Mouse (Mus musculus): ENCODE measurements around the gene Rheb.
"Not testable (repeated sequence)": the region's sequence is repeated elsewhere in the genome, so short reads cannot be mapped to it uniquely, and the experiment has no call there.

The Rheb gene

GRCm38 (mm10) chr5:24792961-24793360 is 49.5 kb downstream of the Rheb start:
- DNase-seq (ENCODE audit: low read depth, low spot score) = no peak

GRCm38 (mm10) chr5:24782957-24783356 is 59.5 kb downstream of the Rheb start:
- DNase-seq (ENCODE audit: low read depth, low spot score) = no peak

DNA sequence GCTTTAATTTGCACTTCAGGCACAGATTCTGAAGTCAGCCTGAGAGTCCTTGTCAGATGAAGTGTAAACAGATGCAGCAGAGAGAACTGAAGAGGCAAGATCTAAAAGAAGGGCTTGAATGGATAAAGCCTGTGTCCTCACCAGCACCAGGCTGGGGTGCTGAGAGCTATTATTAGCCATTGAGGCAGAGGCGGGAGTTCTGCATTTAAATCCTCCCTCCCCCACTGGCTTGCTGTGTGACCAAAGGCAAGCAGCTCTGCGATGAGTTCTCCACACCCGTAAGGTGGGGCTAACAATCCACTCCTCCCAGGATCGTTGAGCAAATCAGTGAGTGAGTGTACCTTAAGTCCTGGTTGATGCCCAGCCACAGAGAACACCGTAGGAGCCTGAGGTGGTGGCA is 61.4 kb downstream of the Rheb start:
- no peak for DNase-seq (ENCODE audit: low read depth, low spot score)

DNA sequence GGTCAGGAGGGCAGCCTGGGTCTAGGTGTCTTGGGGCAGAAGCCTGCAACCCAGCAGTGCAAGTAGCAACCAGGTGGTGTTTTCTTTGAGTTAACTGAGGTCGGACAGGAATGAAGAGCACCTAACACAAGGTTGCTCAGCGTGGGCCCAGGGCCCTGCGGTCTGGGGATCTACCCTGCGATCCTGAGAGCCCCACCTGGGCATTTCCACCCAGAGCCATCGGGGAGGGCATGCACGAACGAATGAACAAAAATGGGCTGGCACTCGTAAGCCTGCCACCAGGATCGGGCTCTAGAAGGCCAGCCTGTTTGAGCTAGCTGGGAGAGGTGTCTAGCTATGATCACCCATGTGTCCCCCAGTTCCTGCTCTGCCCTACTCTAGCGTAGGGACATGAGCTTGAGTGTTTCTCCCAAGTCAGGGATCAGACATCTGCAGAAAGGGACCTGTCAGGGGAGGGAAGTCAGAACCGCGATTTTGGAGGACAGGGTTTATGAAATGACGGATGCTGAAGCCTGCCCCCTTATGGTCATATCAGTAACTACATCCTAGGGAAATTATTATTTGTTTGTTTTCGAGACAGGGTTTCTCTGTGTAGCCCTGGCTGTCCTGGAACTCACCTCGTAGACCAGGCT is 62.4 kb downstream of the Rheb start:
- peak; percentile 17 for DNase-seq (ENCODE audit: low read depth, low spot score)

DNA sequence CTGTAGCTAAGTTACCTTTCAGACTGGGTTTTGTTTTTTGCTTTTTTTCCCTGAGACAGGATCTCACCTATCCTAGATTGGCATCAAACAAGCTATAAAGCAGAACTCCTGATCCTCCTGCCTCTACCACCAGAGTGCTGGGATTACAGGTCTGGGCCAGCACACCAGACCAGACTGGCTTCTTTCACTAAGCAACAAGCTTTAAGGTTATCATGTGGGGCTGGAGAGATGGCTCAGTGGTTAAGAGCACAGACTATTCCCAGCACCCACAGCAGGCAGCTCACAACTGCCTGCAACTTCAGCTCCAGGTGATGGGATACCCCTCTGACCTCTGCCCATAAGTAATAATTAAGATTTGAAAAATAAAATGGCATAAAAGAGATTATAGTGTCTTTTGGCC is 63.1 kb downstream of the Rheb start:
- DNase-seq (ENCODE audit: low read depth, low spot score) = no peak

GRCm38 (mm10) chr5:24778843-24779140 is 63.6 kb downstream of the Rheb start:
- no peak for DNase-seq (ENCODE audit: low read depth, low spot score)

- no peak for DNase-seq (ENCODE audit: low read depth, low spot score)
Measured at GRCm38 (mm10) chr5:24778082-24778842, 64.2 kb downstream of the Rheb start.

DNA sequence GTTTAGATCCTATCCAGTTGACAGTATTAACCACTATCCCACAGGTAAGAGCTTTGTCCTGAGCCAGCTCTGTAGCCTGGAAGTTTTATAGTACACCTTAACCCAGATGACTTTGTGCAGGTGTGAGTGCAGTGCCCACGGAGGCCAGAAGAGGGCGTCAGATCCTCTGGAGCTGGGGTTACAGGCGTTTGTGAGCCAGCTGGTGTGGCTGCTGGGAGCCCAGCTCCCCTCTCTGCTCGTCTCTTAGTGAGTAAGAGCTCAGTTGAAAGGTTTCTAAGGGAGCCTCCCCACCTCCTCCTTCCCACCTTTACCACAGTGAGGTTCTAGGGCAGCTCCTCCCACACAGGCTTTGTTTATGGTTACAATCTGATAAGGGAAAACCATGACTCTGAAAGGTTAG is 65.7 kb downstream of the Rheb start:
- no peak for DNase-seq (ENCODE audit: low read depth, low spot score)

DNA sequence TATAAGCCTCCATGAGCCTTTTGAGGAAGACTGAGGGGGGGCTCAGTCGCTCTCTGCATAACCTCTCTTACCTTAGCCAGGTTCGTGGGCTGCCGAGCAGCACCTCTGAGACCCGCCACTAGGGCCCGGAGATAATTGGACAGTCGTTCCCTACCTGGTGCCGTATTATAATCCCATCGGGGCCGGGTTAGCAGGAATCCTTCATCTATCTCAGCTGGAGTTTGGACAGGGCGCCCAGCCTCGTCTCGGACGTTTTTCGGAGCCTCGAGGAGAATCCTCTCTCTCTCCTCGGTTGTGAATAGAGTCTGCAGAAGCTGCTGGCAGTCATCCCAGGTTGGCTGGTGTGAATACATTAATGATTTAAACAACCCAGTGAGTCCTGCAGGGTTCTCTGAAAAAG is 67.9 kb downstream of the Rheb start:
- DNase-seq (ENCODE audit: low read depth, low spot score) = not testable (repeated sequence)

DNA sequence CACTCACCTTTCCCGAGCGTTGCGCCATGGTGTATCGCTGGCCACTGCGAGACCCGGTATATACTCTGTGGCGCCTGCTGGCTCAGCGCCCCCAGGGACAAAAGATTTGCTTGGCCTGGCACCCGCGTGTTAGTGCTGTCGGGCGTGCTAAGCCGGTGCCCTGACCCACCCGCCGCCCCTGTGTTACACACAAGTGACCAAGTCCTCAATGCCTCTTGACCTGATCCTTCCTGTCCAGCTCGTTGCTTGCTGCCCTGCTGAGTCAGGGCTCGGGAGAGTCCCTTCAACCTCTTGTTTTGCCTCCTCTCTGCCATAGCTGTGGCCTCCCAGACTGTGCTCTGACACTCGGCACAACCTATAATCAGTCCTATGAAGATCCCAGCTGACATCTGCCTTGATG is 84.6 kb downstream of the Rheb start, which contains the start of gene Crygn:
Gene Crygn (minus strand): TSS at position 193 of the 400 bp plus-strand sequence.
- DNase-seq (ENCODE audit: low read depth, low spot score) = no peak

GRCm38 (mm10) chr5:24756931-24757330 is 85.5 kb downstream of the Rheb start:
- no peak for DNase-seq (ENCODE audit: low read depth, low spot score)
